Mouse (Mus musculus): ENCODE results near the gene Tmem270. TPM values are rescaled to one million over a fixed set of nuclear protein-coding genes. Genes with fewer than 3 reads are reported as not detected.

Tmem270 gene
- total RNA-seq, 2 experiments from 2014 or later: not detected

Other genes with a start within 250 kb of the Tmem270 start
- 14.1 and 15.2 TPM in 2 replicates for gene Limk1, start 218.1 kb downstream of the Tmem270 start, total RNA-seq (2015)
- 11.5 and 16.6 TPM in 2 replicates for gene Limk1, start 218.1 kb downstream of the Tmem270 start, total RNA-seq (2017)
- not detected in 2 replicates for gene Eln, start 159.4 kb downstream of the Tmem270 start, total RNA-seq (2015)
- gene Eln, start 159.4 kb downstream of the Tmem270 start, total RNA-seq (2017): not detected in 2 replicates
- 17.0 and 19.0 TPM in 2 replicates for gene Cldn13, start 8.8 kb upstream of the Tmem270 start, total RNA-seq (2015)
- gene Cldn13, start 8.8 kb upstream of the Tmem270 start, total RNA-seq (2017): 5.3 and 10.9 TPM in 2 replicates
- 1.9 and 3.9 TPM in 2 replicates for gene Mettl27, start 25.6 kb upstream of the Tmem270 start, total RNA-seq (2015)
- 0.92 and 3.4 TPM in 2 replicates for gene Mettl27, start 25.6 kb upstream of the Tmem270 start, total RNA-seq (2017)
- gene Cldn4, start 40.2 kb upstream of the Tmem270 start, total RNA-seq (2015): not detected in 2 replicates
- gene Cldn4, start 40.2 kb upstream of the Tmem270 start, total RNA-seq (2017): not detected in 2 replicates
- gene Cldn3, start 79.5 kb upstream of the Tmem270 start, total RNA-seq (2015): not detected in 2 replicates
- gene Cldn3, start 79.5 kb upstream of the Tmem270 start, total RNA-seq (2017): not detected in 2 replicates
- gene Abhd11, start 102.4 kb upstream of the Tmem270 start, total RNA-seq (2015): 133 and 142 TPM in 2 replicates
- gene Abhd11, start 102.4 kb upstream of the Tmem270 start, total RNA-seq (2017): 59.3 and 65.3 TPM in 2 replicates
- gene Stx1a, start 116.7 kb upstream of the Tmem270 start, total RNA-seq (2015): 0.39 and 1.2 TPM in 2 replicates
- 0.04 and 0.44 TPM in 2 replicates for gene Stx1a, start 116.7 kb upstream of the Tmem270 start, total RNA-seq (2017)
- gene Dnajc30, start 157.5 kb upstream of the Tmem270 start, total RNA-seq (2015): 18.0 and 18.6 TPM in 2 replicates
- 7.4 and 8.9 TPM in 2 replicates for gene Dnajc30, start 157.5 kb upstream of the Tmem270 start, total RNA-seq (2017)
- 60.7 and 61.7 TPM in 2 replicates for gene Bud23, start 158.2 kb upstream of the Tmem270 start, total RNA-seq (2015)
- 55.7 and 78.6 TPM in 2 replicates for gene Bud23, start 158.2 kb upstream of the Tmem270 start, total RNA-seq (2017)
- gene Vps37d, start 171.5 kb upstream of the Tmem270 start, total RNA-seq (2015): not detected in 2 replicates
- not detected in 2 replicates for gene Vps37d, start 171.5 kb upstream of the Tmem270 start, total RNA-seq (2017)
- 0.07 and 0.27 TPM in 2 replicates for gene Mlxipl, start 183.2 kb upstream of the Tmem270 start, total RNA-seq (2015)
- gene Mlxipl, start 183.2 kb upstream of the Tmem270 start, total RNA-seq (2017): not detected in 2 replicates
- 10.9 and 11.0 TPM in 2 replicates for gene Tbl2, start 242.9 kb upstream of the Tmem270 start, total RNA-seq (2015)
- 14.9 and 18.7 TPM in 2 replicates for gene Tbl2, start 242.9 kb upstream of the Tmem270 start, total RNA-seq (2017)